Mouse (Mus musculus): ENCODE measurements around the gene Plcl2.

DNA sequence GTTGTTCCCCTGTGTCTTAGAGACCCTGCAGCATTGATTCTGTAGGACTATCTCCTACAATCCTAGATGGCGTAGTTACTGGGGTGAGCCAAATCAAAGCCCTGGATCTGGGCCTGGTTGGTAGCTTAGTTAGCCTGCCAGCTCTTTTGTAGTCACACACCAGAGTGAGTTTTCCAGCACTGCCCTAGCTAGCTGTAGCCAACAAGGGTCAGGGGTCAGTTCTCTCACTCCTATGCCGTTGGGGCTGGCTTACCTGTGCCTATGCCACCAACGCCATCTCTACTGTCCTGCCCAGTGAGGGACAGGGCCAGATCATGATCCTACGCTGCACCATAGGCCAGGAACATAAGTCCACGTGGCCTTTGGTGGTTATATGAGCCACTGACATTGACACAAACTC, 208.4 kb downstream of the Plcl2 start:
- TF ChIP-seq CTCF (IDR thresholded peaks at IDR 0.05; ENCODE audit: control insufficient read depth, insufficient read depth, insufficient replicate concordance, low read depth, low read length) (no peak), POLR2A (IDR thresholded peaks at IDR 0.05; ENCODE audit: control insufficient read depth, low read depth, low read length) (no peak)

Measured in testis, adult 2 months (tissue).